Mouse (Mus musculus): ENCODE data around the gene Cldn18.

DNA sequence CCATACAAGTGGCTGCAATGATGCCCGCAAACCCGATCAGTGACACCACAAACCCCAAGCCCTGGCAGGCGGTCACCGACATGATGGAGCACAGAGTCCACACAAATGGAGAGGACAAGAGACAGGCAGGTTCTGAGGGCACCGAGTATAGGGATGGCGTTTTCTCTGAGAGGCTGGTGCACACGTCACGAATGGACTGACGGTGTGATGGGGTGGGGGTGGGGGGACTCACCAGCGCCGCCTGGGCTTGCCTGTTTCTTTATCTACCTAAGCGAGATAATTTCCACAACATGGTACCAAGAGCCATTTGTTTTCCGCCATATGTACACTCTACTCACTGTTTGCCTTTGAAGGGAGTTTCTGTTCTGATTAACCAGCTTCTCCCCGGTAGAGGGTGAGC lies at the start of gene Cldn18:
- TF ChIP-seq ZC3H11A (IDR thresholded peaks at IDR 0.05; ENCODE audit: low read depth, low read length) (no peak), CTCF (IDR thresholded peaks at IDR 0.05 in 2 of 3, conservative IDR thresholded peaks at IDR 0.05 in 1 of 3; ENCODE audit: control insufficient read depth in 1 of 3, insufficient read depth in 1 of 3, low read depth in 2 of 3, low read length in 3 of 3, poor library complexity in 1 of 3, severe bottlenecking in 1 of 3) (no peak), ZNF384 (IDR thresholded peaks at IDR 0.05; ENCODE audit: low read depth, low read length) (no peak), NELFE (IDR thresholded peaks at IDR 0.05; ENCODE audit: low read depth, low read length) (no peak)
